Mouse (Mus musculus): Measurements from ENCODE around the gene Tcl1b4.

Tcl1b4 gene

GRCm38 (mm10) chr12:105253796-105254195, 52.0 kb downstream of the Tcl1b4 start:
- no peak for DNase-seq

All from kidney, postnatal 4 days (tissue).